Mouse (Mus musculus) 3134 (cell line): Measurements from ENCODE around the gene Trp53bp1.

ENCODE experiments used
- DNase-seq: peaks from one replicate; pipeline ENCODE4 v3.0.0-alpha.2; 2011; ENCODE audit warnings: low spot score; ENCODE audit not compliant: insufficient read length; ENCODE audit errors: extremely low read depth

The Trp53bp1 gene

DNA sequence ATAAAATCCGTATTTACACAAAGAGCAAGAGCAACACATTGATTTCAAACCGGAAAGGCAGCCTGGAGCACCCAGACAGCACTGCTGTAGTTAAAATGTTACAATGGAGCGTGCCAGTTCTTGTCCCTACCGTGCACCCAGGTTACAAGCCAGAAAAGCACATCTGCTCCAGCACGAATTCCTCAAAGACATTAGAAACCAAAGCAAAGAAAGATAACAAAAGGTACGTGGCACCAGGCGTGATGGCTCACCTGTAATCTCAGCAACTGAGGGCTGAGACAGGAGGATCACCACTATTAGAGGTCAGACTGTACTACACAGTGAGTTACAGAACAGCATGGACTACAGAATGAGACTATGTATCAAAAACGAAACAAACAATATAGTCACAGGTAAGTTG lies 2.8 kb downstream of the Trp53bp1 start:
- no peak for DNase-seq

DNA sequence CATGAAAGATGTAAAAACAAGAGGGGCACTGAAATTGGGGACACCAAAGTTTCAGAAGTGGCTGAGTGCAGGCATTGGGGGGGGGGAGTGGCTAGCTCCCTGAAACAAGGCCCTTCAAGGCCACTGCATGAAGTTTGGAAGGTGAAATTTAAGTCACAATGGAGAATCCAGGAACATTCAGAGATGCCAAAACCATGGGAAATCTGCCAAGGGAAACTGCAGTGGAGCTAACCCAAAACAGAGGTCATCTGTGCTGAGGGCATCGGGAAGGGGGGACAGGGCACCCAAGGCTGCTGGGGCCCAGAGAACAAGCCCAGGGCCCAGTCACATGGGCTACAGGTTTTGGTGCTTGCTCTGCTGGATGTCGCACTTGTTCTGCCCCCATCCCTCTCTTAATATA lies 21.4 kb downstream of the Trp53bp1 start:
- DNase-seq: no peak

DNA sequence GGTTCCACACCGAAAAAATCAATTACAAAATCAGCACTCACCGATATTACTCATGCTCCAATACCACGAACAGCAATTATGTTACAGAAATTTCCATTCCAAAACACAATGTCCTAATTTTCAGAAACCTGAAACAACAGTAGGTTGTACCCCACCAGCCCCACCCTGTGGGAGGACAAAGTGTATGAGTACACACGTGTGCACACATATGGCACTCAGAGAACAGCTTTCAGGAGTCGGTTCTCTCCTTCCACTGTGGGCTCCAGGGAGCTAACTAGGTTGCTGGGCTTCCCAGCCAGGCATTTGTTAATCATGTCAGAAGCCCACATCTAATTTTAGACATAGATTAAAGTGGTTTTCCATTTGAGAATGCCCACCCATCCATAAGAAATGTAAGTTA lies 27.1 kb downstream of the Trp53bp1 start:
- no peak for DNase-seq

DNA sequence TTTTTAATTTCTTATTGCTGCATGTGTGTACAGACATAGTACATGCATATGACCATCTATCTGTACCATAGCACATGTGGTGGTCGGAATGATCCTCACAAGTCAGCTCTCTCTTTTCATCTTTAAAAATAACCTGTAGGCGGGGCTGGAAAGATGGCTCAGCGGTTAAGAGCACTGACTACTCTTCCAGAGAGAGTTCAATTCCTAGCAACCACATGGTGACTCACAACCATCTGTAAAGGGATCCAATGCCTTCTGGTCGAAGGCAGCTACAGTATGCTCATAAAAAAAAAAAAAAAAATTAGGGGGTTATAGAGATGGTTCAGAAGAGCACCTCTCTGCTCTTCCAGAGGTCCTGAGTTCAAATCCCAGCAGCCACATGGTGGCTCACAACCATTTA lies 31.8 kb downstream of the Trp53bp1 start:
- no peak for DNase-seq

DNA sequence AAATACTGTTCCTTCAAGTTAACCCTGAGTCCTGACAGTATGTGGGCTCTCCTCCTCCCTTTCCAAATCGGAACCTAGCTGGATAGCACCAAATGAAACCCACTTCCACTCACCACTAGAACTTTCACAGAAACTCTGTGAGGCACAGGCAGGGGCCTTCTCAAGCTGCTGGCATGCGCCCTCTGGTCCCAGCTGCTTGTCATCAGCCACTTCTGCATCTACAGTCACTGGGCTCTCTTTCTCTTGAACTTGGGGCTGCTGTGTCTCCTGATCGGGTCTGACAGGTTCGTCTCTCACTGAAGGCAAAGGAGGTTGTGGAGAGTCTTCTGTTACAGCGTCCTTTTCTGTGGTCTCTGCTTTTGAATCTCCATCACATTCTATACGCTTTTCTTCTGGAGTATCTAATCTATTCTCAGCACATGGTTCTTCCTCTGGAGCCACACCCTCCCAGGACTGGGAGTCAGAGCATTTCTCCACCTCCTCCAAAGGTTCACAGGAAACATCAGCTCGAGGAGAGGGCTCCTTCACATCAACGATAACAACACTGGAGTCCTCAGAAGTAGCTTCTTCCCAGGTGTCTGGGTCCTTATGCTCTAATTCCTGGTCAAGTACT lies 35.6 kb downstream of the Trp53bp1 start:
- no peak for DNase-seq

DNA sequence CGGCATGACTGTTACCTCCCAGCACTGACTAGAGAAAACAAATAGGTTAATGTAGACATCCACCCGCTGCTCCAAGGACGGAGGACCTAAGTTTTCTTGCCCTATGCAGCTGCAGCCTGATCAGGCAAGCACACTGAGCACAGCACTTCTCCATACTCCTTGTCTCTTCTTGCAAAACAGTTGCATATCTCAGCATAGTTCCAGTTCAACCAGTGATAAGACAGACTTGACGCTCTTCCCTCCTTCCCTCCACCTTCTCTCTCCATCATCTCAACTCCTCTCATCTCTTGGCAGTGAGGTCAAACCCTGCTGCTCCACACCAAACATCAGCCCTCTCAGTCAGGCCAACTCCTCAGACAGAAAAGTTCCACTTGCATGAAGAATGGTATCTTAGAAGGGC lies 43.1 kb downstream of the Trp53bp1 start:
- no peak for DNase-seq

DNA sequence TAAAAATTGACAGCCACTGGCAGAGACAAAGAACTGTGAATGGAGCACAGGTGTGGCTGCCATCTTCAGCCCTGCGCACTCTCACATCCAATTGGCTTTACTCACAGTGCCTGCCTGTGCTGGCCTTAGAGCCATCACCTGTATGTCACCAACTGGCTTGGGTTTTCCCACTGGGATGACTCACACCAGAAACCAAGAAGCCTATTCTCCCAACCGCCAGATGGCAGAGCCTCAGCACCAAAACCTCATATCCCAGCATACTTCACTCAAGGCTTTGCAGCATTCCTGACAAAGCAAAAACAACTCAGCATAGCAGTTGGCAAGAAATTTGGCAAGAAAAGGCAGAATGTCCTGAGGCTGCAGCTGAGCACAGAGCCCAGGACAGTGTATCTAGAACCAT lies 48.2 kb downstream of the Trp53bp1 start:
- DNase-seq: peak; percentile 69

DNA sequence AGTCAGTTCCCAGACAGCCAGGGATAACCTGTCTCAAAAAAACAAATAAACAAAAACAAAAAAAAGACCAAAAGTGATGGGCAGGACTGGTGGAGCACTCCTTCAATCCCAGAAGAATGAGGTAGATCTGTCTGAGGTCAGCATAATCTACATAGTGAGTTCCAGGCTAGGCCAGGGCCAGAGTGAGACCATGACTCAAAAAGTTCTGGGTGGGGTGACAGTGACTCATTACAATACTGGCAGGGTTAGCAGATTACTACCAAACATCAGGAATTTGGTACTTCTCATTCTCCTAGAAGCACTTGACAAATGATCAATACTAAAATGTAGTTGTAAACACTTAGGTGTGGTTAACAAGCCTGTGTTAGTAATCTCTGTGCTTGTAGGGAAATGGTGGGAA lies 51.2 kb downstream of the Trp53bp1 start:
- peak; percentile 7 for DNase-seq

DNA sequence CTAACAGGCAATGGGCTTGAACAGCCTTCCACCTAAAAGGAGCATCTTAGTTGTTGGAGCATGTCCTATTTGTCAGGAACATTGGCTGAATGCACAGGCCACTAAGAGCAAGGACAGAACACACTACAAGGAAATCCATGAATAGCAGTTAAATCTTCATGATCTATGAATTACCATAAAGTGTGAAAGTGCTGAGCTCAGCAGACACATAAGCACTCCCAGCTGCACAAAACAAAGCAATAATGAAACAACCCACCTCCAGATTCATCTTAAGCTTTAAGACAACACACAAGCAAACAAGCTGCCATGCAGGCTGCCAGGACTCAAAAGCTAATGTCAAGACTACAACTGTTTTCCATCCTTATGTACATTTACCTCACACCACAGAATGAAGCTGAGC lies 52.0 kb downstream of the Trp53bp1 start:
- no peak for DNase-seq

DNA sequence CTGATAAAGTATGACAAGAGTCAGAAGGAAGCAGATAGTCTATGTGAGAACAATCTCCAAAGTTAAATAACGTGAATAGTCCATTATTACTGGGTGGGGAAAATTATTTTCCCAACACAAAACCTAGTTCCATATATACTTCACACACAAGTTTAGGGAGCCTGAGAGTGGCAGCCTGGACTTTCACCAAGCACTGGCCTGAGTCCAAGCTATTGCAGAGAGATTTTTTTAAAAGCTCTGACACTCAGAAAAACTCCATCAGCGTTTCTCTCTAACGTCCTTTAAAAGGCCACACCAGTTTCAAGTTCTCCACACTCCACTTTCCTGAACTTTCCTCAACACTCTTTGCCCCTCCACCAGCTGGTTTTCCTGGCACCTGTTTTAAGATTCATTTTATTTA lies 56.7 kb downstream of the Trp53bp1 start:
- DNase-seq: no peak

DNA sequence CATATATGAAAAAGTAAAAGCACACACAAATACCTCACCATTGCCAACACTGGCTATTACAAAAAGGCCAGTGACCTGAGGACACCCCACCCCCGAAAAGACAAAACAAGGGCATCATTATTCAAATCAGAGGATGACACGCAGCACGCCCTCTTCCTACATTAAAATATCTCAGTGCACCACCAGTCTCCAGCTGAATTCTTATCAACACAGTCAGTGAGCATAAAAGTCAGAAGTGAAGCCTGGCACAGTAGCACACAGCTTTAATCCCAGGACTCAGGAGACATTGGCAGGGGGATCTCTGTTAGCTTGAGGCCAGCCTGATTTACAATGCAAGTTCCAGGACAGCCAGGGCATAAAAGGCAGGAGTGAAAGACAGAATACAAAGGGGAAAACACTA lies 64.7 kb downstream of the Trp53bp1 start:
- DNase-seq: no peak

DNA sequence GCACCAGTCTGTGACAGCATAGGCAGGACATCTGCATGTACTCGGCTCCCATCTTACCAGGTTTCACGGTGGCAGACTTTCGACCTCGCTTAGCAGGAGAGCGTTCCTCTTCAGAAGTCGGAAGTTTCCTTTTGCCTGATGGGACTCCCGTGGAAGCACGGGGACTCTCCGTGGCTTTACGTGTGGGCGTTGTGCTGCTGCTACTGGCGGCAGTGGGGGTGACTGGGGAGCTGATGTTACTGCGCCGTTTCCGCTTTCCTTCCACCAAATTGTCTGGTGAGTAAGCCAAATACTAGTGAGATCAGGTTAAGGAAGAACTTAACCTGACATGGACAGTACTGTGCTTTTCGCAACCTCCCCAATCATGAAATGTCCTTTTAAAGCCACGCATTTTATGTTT lies 66.9 kb downstream of the Trp53bp1 start:
- DNase-seq: no peak

DNA sequence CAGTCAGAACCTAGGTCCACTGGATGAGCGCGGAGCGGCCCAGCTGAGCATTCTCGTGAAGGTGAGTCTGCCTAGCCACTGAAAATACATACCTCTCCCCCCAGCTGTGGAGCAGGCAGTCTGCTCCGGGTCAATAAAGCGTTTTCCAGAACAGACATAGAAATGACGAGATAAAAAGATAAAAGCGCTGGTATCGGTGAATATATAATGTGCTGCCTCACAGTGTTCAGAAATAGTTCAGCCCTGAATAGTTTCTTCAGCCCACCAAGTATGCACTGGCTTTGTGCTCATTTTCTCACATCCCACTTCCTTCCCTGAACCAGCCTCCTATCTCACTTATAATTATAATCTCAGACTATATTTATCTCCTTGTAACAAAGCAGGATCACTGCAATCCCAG lies 75.7 kb downstream of the Trp53bp1 start:
- DNase-seq: no peak

DNA sequence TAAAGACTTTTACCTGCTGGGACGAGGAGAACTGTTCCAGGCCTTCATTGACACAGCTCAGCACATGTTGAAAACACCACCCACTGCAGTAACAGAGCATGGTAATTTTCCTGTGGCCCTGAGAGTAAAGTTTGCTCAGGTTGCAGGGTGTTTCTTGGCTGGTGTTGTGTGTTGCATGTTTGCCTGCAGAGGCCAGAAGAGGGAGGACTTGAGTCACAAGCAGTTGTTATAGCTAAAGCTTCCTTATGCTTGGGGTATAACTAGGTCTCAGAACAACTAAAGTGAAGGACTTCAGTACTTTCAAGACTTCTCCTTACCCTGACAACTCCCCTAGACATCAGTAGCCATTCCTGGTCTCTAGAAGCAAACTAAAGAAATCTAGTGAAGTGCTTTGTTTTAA lies 82.7 kb downstream of the Trp53bp1 start:
- DNase-seq: no peak

DNA sequence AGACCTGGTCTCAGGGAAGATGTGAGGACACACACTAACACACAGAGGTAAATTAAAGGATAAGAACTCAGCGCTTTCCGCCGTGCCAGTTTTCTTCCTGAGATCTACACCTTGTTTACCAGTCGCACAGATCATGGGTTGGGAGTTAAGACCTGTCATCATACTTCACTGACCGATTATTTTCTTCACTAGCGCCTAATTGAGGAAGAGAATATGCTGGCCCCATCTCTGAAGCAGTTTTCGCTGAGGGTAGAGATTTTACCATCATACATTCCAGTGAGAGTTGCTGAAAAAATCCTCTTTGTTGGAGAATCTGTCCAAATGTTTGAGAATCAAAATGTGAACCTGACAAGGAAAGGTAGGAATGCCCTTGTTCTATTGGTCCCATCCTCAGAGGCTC lies 87.1 kb downstream of the Trp53bp1 start:
- no peak for DNase-seq

DNA sequence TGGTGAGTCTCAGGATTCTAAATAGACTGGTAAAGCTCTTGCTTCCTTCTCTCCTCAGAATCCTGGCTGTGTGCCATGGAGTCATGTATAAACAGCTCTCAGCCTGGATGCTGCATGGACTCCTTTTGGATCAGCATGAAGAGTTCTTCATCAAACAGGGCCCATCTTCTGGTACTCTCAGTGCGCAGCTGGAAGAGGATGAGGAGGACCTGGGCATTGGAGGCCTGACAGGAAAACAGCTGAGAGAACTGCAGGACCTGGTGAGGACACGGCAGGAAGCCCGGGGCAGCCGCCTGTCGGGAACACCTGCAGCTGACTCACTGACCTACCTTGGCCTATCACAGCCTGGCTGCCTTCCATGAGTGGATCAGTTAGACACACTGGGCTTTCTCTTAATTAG lies 87.8 kb downstream of the Trp53bp1 start:
- no peak for DNase-seq

DNA sequence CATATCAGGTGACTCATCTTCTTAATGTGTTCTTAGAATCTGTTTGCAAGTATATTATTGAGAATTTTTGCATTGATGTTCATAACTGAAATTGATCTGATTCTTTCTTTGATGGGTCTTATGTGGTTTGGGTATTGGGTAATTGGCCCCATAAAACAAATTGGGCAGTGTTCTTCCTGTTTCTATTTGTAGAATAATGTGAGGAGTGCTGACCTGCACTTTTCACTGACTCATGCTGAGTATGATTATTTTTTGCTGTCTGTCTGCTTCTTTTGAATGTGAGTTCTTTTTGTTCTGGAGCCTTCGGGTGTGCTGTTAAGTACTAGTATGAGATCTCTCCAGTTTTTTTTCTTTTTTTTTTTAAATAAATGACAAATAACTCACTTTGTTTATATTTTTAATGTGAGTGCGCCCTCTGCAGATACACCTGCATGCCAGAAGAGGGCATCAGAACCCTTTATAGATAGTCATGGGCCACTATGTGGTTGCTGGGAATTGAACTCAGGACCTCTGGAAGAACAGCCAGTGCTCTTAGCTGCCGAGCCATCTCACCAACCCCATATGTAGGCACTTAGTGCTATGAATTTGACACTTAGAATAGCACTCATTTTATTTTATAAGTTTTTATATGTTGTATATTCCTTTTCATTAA lies 92.3 kb downstream of the Trp53bp1 start:
- DNase-seq: no peak

DNA sequence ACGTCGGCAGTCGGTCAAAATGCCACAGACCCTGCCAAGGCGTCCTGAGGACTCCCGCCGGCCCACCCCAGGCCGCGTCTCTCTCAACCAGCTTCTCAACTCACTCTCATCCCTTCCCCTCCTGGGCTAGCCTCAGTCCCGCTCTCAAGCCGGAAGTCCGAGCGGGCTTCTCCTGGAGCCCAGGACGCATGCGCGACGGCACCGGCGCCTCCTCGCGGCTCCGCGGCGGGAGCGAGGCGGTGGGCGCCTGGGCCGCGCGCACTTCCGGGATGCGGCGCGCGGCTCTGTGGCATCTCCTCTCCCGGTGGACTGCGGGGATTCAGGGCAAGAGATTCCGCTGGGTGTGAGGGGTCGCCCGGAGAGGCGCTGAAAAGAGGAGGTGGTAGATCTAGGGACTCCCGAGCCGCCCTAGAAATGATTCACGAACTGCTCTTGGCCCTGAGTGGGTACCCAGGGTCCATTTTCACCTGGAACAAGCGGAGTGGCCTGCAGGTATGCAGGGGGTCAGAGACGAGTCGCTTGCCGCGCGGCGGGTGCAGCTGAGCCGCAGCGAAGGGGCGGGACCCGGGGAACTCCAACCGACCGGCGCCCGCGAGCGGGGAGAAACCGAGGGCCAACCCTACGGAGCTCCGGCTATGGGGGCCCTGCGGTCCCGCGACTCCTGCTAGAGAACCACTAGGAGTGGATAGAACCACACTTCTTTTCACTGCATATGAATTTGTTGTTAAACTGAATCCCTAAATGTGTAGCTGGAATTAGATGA lies 100.0 kb downstream of the Trp53bp1 start, which contains the start of gene Zscan29:
Gene Zscan29 (minus strand): TSS at position 146 of the 763 bp plus-strand sequence.
- DNase-seq: peak; percentile 93

DNA sequence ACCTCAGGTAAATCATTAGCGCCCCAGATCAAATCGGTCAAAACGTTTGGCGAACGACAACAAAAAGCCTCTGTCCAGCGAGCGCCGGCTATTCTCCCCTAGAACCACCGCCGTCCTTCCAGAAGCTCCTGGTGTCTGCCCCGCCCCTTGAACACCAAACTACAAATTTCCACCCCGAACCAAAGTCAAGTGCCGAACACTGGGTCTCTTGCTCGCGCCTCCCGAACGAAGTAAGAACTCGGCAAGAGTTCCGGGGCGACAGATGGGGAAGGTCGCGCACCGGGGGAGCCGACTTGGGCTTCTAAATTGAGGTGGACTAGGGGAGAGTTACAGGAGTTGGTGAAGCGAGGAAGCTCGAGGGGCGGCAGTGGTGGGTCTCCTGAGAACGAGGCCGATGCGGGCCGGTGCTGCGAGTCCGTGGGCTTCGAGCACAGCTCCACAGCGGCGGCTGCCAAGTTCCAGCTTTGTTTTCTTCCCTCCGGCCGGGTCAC lies 100.7 kb downstream of the Trp53bp1 start, which contains the start of gene Tubgcp4:
Gene Tubgcp4 (plus strand): TSS at position 174 of the 491 bp plus-strand sequence.
- no peak for DNase-seq

DNA sequence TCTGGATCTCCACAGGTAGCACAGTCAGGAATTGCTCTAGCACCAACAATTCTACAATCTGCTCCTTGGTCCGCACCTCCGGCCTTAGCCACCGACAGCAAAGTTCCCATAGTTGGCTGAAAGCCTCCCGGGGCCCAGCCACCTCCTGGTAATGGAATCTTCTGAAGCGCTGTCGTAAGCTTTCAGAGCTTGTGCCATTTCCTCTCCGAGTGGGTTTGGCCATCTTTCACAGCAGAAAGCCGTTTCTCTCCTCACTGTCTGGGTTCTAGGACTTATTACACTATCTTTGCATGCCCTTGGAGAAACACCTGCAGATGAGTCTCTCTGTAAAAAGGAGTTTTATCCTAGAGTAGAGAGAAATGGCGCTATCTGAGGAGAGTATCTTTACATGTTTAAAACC lies 101.3 kb downstream of the Trp53bp1 start:
- peak; percentile 37 for DNase-seq

DNA sequence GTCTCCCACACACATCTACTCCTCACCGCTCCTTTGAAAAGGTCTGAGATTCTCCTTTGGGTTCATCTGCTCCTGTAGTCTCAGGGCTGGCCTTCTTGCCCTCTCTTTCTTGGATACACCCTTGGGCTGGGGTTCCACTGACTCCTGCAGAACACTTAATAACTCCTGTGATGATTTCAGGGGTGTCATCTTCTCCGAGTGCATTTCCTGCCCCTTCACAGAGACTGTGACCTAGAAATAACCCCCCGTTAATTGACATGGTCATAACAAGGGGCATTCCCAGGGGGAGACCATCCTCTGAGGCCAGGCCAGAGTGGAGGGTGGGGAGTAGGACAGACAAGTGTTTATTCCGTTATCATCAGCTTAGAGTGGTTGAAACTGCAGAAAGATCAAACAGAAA lies 102.0 kb downstream of the Trp53bp1 start:
- DNase-seq: no peak

DNA sequence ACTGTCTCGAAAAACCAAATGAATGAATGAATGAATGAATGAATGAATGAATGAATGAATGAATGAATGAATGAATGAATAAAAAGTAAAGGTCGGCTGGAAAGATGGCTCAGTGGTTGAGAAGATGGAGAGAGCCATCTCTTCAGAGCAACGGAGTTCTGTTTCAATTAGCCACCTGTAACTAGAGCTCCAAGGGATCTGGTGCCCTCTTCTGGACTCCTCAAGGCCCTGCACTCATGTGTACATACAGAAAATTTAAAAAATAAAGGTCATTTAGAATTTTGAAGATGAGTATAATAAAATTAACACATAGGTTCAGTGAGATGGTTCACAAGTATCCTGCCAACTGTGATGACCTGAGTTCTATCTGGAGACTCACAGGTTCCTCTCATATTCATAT lies 118.1 kb downstream of the Trp53bp1 start:
- no peak for DNase-seq
